Mouse (Mus musculus) heart, postnatal 36 days (tissue): ENCODE data around the gene Gm49394. TPM values are rescaled to one million over a fixed set of nuclear protein-coding genes. Genes with fewer than 3 reads are reported as not detected.

Experiments used
- DNase-seq, 2 experiments: peaks; one replicate each; pipeline ENCODE4 v3.0.0; 2021 to 2022
- intact Hi-C: fragments of 180-260 bp; cut with DNase I; formaldehyde crosslinking; loops from one replicate; pipeline ENCODE4 v1.15.1; 2025
- total RNA-seq, 2 experiments: library from RNA; stranded (reverse); gene quantifications; 2 replicates each; pipeline ENCODE4 v1.2.3; 2021

Gene Gm49394
- total RNA-seq: under 1 TPM in 1 of 2 experiments, not detected in 1; 0.08 TPM

DNA sequence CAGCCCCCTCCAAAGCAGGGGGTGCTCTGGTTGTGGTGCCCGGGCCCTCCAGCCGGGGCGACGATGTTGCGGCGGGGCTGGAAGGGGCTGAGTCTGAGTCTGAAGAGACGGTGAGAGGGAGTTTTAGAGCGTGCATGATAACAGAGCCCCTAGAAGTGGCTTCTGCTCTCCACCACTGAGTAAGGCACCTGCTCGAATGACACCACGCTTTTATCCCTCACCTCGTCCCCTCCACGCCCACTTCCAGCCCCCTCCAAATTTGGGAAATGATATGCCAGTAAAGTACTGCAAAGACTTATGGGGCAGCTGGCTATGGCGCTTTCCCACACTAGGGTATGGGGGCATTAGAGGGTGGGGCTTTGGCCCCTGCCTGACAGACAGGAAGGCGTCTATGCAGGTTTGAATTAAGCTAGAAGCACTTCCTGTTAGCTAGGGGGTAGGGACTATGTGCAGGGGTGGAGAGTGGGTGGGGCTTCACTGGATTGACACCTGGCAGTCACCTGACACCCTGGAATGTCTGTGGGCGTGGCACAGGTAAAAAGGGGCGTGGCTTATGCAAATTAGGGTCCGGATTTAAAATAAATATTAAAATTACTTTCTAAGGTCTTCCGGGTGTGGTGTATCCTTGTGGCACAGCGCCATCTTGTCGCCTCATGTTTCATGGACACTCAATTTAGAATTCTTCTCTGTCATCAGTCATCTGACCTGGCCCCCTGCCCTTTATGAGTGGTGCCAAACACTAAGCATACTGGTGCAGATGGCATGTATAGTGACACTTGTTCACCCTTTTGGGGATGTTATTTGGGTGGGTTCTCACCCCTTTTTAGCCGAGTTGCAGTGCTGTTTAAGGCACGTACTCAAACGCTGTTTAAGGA is at the start of gene Gm49394:
Gene Gm49394 (minus strand): TSS at position 192 of the 875 bp plus-strand sequence.
- intact Hi-C loops: loop anchor here (5.0 kb wide), 1 partner anchor 133 kb away; no protein-coding TSS in a partner anchor
- DNase-seq: no peak

DNA sequence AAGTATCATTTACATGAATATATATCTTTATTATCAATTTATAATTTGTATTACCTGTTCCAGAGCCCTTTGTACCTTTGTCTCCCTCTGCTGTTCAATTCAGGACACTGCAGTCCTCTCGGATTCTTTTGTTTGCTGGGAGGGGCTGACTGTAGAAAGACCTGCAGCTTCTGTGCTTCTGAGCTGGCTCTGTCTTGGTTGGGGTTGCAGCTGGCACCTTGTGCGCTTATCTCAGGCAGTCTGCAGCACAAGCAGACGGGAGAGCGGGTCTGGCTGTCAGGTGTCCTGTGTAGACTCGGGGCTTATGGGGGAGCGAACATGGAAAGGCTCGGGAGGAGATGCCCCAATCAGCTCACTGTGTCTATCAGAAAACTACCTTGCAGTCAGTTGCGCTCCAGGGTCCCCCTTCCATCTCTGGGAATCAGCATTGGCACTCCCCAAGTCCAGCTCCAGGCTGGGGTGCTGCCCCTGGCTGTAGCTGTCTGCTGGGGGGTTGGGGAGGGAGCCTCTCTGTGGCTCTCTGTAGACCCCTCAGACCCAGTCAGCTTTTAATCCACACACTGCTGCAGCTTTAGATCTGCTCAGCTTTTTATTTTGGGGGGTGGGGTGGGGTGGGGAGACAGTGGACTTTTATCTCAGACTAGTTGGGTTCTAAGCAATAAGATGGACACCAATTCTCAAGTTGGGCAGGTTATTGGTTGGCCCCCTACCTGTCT is 45.2 kb upstream of the Gm49394 start:
- intact Hi-C loops: no loop called here
- DNase-seq: peak; percentile 24 to 47

- no peak for DNase-seq
- intact Hi-C loops: no loop called here
Measured at GRCm38 (mm10) chr7:142706873-142707272, 37.1 kb upstream of the Gm49394 start.

DNA sequence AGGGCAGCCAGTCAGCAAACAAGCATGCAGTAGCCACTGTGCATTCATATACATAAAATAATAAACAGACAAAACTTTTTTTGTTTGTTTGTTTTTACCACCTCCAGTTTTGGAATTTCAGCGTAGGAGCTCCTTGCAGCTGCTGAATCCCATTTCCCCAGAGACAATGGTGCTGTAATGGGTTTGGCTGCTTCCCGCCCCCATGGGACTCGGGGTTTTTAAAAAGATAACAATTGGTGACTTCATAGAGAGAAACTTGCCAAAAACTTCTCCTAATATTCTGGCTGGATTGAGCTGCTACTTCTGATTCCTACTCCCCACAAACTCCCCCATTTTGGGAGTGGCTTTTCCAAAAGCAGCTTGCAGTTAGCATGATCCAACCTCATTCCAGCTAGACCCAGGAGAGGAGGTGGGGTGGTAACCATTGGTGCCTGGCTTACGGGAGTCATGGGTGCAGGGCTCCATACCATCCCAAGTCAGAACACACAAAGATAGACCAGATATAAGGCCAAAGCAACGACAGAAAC is 29.7 kb upstream of the Gm49394 start:
- peak; percentile 64 to 72 for DNase-seq
- intact Hi-C loops: no loop called here

DNA sequence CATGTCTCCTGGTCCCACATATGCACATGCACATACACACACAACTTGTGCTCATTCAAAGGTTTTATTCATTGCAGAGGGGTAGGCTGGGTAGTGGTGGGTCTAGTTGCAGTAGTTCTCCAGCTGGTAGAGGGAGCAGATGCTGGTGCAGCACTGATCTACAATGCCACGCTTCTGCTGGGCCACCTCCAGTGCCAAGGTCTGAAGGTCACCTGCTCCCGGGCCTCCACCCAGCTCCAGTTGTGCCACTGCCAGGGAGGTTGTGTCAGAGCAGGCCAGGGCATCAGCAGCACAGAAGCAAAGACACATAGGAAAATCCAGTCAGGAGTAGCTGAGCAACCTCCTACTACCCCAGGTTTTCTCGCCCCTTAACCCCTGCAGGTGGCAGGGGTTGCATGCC is 8.9 kb upstream of the Gm49394 start:
- peak in 1 of 2 experiments; percentile 29 for DNase-seq
- intact Hi-C loops: loop anchor here (5.0 kb wide), 1 partner anchor 241 kb away; no protein-coding TSS in a partner anchor

DNA sequence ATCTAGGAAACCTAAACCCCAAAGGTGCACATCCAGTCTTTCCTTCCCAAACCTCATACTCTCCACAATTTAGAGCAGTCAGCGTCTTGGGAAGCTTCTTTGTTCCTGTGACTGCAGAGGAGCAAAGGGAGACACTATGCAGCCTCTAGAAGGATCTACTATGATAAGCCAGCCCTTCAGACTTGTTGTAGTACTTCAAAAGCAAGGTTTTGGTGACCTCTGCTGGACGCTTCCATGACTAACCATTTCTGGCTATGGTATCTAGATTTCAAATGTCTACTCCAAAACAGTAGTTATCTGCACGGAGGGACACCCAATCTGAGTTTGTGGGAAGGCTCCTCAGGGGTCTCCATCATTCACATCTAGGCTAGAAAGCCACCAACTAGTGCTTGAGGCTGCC is 5.9 kb upstream of the Gm49394 start:
- DNase-seq: peak; percentile 45 to 50
- intact Hi-C loops: loop anchor here (1.0 to 5.0 kb wide), 4 partner anchors 153 to 359 kb away; no protein-coding TSS in a partner anchor

DNA sequence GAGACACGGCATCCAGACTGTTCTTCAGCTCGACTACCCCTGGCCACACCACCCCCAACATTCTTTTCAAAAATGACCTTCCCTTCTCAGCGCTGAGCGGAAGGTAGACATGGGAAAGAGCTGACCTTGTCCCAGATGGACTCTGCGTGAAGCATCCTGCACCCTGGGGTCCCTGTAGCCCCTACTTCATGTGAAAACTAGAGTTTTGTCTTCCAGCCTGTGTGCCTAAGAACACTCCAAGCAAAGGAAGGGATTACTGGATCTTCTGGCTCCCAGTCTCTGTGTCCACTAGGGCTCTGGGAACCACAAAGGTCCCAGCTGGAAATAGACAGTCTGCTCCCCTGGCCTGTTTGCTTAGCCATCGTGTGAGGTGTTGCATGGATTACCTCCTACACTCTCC is 5.4 kb upstream of the Gm49394 start:
- intact Hi-C loops: loop anchor here (1.0 to 5.0 kb wide), 3 partner anchors 153 to 358 kb away; no protein-coding TSS in a partner anchor
- no peak for DNase-seq

GRCm38 (mm10) chr7:142672120-142672519 is 2.4 kb upstream of the Gm49394 start:
- DNase-seq: peak; percentile 47 to 59

GRCm38 (mm10) chr7:142671067-142671466 is 1.3 kb upstream of the Gm49394 start:
- intact Hi-C loops: loop anchor here (5.0 kb wide), 1 partner anchor 134 kb away; no protein-coding TSS in a partner anchor
- DNase-seq: no peak

More at GRCm38 (mm10) chr7:142672120-142672519, 2.4 kb upstream of the Gm49394 start:
- intact Hi-C loops: loop anchor here (1.0 to 5.0 kb wide), 2 partner anchors 62 to 135 kb away; no protein-coding TSS in a partner anchor

DNA sequence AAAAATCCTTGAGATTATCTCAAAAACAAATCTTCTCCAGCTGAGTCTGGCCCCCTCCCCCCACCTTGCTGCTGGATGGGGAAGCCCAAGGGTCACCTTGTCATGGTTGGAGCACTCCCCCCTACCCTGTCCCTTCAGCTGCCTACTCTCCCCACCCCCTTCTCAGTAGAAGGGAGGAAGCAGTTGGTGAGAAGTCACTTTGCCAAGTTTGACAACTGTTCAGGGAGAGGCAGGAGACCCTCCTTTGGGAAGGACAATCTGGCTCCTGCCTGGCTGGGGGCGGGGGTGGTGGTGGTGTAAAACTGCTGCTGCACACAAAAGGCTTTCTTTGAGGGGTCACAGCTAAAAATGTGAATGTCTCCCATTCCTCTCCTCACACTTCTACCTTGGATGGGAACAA is 1.4 kb downstream of the Gm49394 start:
- intact Hi-C loops: no loop called here
- no peak for DNase-seq

- no peak for DNase-seq
- intact Hi-C loops: no loop called here
Measured at GRCm38 (mm10) chr7:142667521-142667920, 2.2 kb downstream of the Gm49394 start.

- intact Hi-C loops: no loop called here
- DNase-seq: peak in 1 of 2 experiments; percentile 24
Measured at GRCm38 (mm10) chr7:142666659-142667058, 3.1 kb downstream of the Gm49394 start, which contains the start of gene Igf2. TSS of gene Igf2 (minus strand) at chr7:142666816.

- DNase-seq: no peak
- intact Hi-C loops: no loop called here
Measured at GRCm38 (mm10) chr7:142666109-142666508, 3.6 kb downstream of the Gm49394 start.

- intact Hi-C loops: no loop called here
- no peak for DNase-seq
Measured at GRCm38 (mm10) chr7:142665364-142665763, 4.4 kb downstream of the Gm49394 start.

DNA sequence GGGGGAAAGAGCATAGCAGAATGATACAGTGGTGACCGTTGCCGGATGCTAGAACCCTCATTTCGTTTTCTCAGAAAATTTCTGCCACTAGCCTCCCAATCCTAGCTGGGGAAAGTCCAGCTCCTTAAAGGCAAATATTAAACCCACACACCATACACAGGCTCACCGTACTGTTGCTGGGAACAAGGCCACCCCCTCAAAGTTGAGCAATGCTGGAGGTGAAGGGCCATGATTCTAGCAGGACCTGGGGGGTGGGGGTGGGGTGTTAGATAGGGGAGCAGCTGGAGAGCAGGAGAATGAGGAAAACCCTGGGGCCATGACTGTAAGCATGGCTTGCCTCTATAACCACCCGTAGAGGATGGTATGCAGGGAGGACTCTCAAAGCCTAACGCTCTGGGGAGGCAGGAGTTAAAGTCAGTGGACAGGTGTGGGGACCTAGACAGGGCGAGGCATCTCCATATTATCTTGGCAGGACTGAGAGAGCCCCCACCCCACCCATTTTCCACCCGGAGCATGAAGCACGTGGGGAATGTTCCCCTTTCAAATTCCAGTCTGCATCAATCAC is 5.2 kb downstream of the Gm49394 start:
- intact Hi-C loops: no loop called here
- no peak for DNase-seq

GRCm38 (mm10) chr7:142663931-142664421 is 5.8 kb downstream of the Gm49394 start:
- peak; percentile 34 to 36 for DNase-seq
- intact Hi-C loops: no loop called here

DNA sequence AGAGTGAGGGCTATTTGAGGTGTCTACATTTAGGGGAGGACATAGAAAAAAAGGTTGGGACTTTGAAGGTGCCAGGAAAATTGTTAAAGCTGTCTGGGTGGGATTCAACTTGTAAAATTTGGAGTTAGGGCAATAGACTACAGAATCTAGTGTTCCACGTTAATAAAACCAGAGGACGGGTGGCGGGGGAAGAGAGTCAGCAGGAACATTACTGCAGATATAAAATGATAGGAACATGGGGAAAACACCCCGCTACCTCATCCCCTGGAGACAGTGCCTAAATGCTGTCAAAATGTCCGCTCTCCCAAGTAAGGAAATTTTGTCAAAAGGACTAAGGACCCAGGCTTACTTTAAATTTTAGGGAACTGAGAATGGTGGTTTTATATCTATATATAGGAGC is 6.6 kb downstream of the Gm49394 start:
- intact Hi-C loops: no loop called here
- no peak for DNase-seq

GRCm38 (mm10) chr7:142661811-142662210 is 7.9 kb downstream of the Gm49394 start:
- intact Hi-C loops: no loop called here
- no peak for DNase-seq

GRCm38 (mm10) chr7:142661046-142661445 is 8.7 kb downstream of the Gm49394 start:
- no peak for DNase-seq
- intact Hi-C loops: no loop called here

GRCm38 (mm10) chr7:142660651-142660945 is 9.1 kb downstream of the Gm49394 start:
- intact Hi-C loops: no loop called here
- DNase-seq: peak in 1 of 2 experiments; percentile 31
